ENCODE assay signal across 13 mouse cellular contexts in genomic region chr9:72656940-72657339, GRCm38 (mm10). TPM values are rescaled to one million over a fixed set of nuclear protein-coding genes. Genes with fewer than 3 reads are reported as not detected.
DNase-seq lines count a peak whose midpoint lies in the region; ATAC-seq lines count a peak whose summit lies in the region.
"Had no signal": no experiment of that assay in that cellular context is flagged by ENCODE, and none has a peak within 500 bp of the region (broad histone marks: within the 10 kb centered on the region; RNA-seq: fewer than 3 reads in every experiment).

No protein-coding gene starts in this region.

- H3K9me3 ChIP-seq in heart, embryonic 15.5 days (replicated peaks), result no peaks in the 10 kb centered on the region
- H3K9me3 ChIP-seq in midbrain, embryonic 10.5 days (replicated peaks), result no peaks in the 10 kb centered on the region
- no peaks in the 10 kb centered on the region for H3K9me3 ChIP-seq in midbrain, embryonic 15.5 days
- H3K9me3 ChIP-seq in limb, embryonic 11.5 days (ENCODE audit: control insufficient read depth, low read length), result no peaks in the 10 kb centered on the region

- no peak overlapping the region for H3K9ac ChIP-seq in heart, embryonic 15.5 days
- no peak overlapping the region for H3K9ac ChIP-seq in midbrain, embryonic 15.5 days
- H3K9ac ChIP-seq in limb, embryonic 11.5 days (ENCODE audit: low read length), result no peak overlapping the region; the same call in 1 of the 2 replicates
- H3K9ac ChIP-seq: forebrain, postnatal 0 days had no signal

- H3K4me2 ChIP-seq in heart, embryonic 15.5 days, result no peak overlapping the region
- H3K4me2 ChIP-seq in midbrain, embryonic 15.5 days, result no peak overlapping the region
- no peak overlapping the region for H3K4me2 ChIP-seq in limb, embryonic 11.5 days (ENCODE audit: low read depth, severe bottlenecking)

- H3K36me3 ChIP-seq in heart, embryonic 15.5 days, result no peaks in the 10 kb centered on the region
- no peaks in the 10 kb centered on the region for H3K36me3 ChIP-seq in midbrain, embryonic 10.5 days
- H3K36me3 ChIP-seq in midbrain, embryonic 15.5 days (replicated peaks), result no peaks in the 10 kb centered on the region
- H3K36me3 ChIP-seq in limb, embryonic 11.5 days (ENCODE audit: control insufficient read depth, insufficient read depth, low read length), result no peaks in the 10 kb centered on the region

- DNase-seq in heart, adult 9 months (ENCODE audit: low spot score in 2 of 2), result no peak
- no peak for DNase-seq in midbrain, embryonic 10.5 days (ENCODE audit: low spot score)
- no peak for DNase-seq in limb, embryonic 11.5 days (ENCODE audit: low spot score)
- DNase-seq in left cerebral cortex, adult 11 months (ENCODE audit: low spot score), result no peak
- no peak for DNase-seq in left cerebral cortex, postnatal 10 days (ENCODE audit: extremely low spot score in 1 of 2, low spot score in 2 of 2)
- no peak for DNase-seq in urinary bladder, adult 2 months (ENCODE audit: low spot score)
- DNase-seq: cerebellum, adult 9-11 months; forebrain, postnatal 0 days; heart, postnatal 4 days; kidney, adult 11 months had no signal

- H3K4me1 ChIP-seq in heart, embryonic 15.5 days (replicated peaks), result peaks cover 38% of the 10 kb centered on the region
- peaks cover 69% of the 10 kb centered on the region for H3K4me1 ChIP-seq in midbrain, embryonic 10.5 days
- H3K4me1 ChIP-seq in midbrain, embryonic 15.5 days, result peaks cover 9% of the 10 kb centered on the region
- peaks cover 20% of the 10 kb centered on the region for H3K4me1 ChIP-seq in limb, embryonic 11.5 days (ENCODE audit: control insufficient read depth, insufficient read depth, low read length)

- ATAC-seq in heart, embryonic 15.5 days (replicated peaks; ENCODE audit: insufficient number of reproducible peaks, insufficient read depth, low FRiP score, low read depth), result no peak
- no peak for ATAC-seq in midbrain, embryonic 15.5 days (replicated peaks)
- no peak for ATAC-seq in limb, embryonic 11.5 days (ENCODE audit: insufficient number of reproducible peaks, low FRiP score, low TSS enrichment, low read depth)
- ATAC-seq: CD4-positive, CD25-positive, alpha-beta regulatory T cell, adult 4 months; forebrain, postnatal 0 days had no signal

- no peaks in the 10 kb centered on the region for H3K27me3 ChIP-seq in heart, embryonic 15.5 days
- H3K27me3 ChIP-seq in midbrain, embryonic 10.5 days (ENCODE audit: low read depth, poor library complexity, severe bottlenecking), result no peaks in the 10 kb centered on the region
- no peaks in the 10 kb centered on the region for H3K27me3 ChIP-seq in midbrain, embryonic 15.5 days (replicated peaks)
- H3K27me3 ChIP-seq in limb, embryonic 11.5 days (ENCODE audit: control insufficient read depth, insufficient read depth, low read length), result no peaks in the 10 kb centered on the region

- intact Hi-C loops in left cerebral cortex, postnatal 10 days (cut with DNase I), result no loop called here

- H3K27ac ChIP-seq in heart, embryonic 15.5 days, result peak overlapping the region; percentile 46
- peak overlapping the region; percentile 55; the same call in 1 of the 2 replicates for H3K27ac ChIP-seq in midbrain, embryonic 10.5 days (replicated peaks)
- no peak overlapping the region for H3K27ac ChIP-seq in midbrain, embryonic 15.5 days
- 0 out of 2 replicates have a peak overlapping the region, but pooled peaks have one; percentile 42 for H3K27ac ChIP-seq in limb, embryonic 11.5 days (replicated peaks; ENCODE audit: low read depth, low read length)

- 35% methylated on average over 3 of the region's 3 CpGs for WGBS in heart, embryonic 15.5 days
- 18% methylated on average over 3 of the region's 3 CpGs for WGBS in midbrain, embryonic 10.5 days
- WGBS in midbrain, embryonic 15.5 days, result 32% methylated on average over 3 of the region's 3 CpGs
- 68% methylated on average over 3 of the region's 3 CpGs for whole genome bisulfite sequencing in limb, embryonic 11.5 days

- H3K4me3 ChIP-seq in heart, embryonic 15.5 days, result no peak overlapping the region
- H3K4me3 ChIP-seq in midbrain, embryonic 10.5 days, result no peak overlapping the region
- H3K4me3 ChIP-seq in midbrain, embryonic 15.5 days, result no peak overlapping the region
- no peak overlapping the region for H3K4me3 ChIP-seq in limb, embryonic 11.5 days (ENCODE audit: low read depth, low read length)

RNA-seq across cellular contexts. Expression of gene Nedd4, which starts 5.2 kb away (rescaled TPM):
- polyA plus RNA-seq in heart, embryonic 15.5 days (2015; fragmentation: Nextera tagmentation; extraction: Ambion mirVana), result 450 and 481 TPM in 2 replicates
- 605 and 682 TPM in 2 replicates for polyA plus RNA-seq in midbrain, embryonic 10.5 days (2016; fragmentation: Nextera tagmentation; extraction: Ambion mirVana)
- 436 and 451 TPM in 2 replicates for polyA plus RNA-seq in midbrain, embryonic 15.5 days (2015; fragmentation: Nextera tagmentation; extraction: Ambion mirVana)
- polyA plus RNA-seq in limb, embryonic 11.5 days (2014; fragmentation: Nextera tagmentation; extraction: Ambion mirVana), result 815 and 849 TPM in 2 replicates
- 100 to 1,000 TPM; 338 to 346 TPM for total RNA-seq in left cerebral cortex, postnatal 10 days (2021)
- polyA plus RNA-seq in urinary bladder, adult 2 months (2012; rRNA removed), result 389 and 506 TPM in 2 replicates
